23 mouse cellular contexts compared by ENCODE assay signal in genomic region chr17:49649394-49649793, GRCm38 (mm10). TPM values are rescaled to one million over a fixed set of nuclear protein-coding genes. Genes with fewer than 3 reads are reported as not detected.
"Had no signal": no experiment of that assay in that cellular context is flagged by ENCODE, and none has a peak within 500 bp of the region (broad histone marks: within the 10 kb centered on the region; RNA-seq: fewer than 3 reads in every experiment).

No protein-coding gene starts in this region.

- H3K4me1 ChIP-seq: liver, embryonic 13.5 days; megakaryocyte, embryonic 14.5 days; neural tube, embryonic 13.5 days had no signal

- H3K36me3 ChIP-seq: liver, embryonic 13.5 days; midbrain, embryonic 10.5 days; midbrain, embryonic 13.5 days; neural tube, embryonic 13.5 days had no signal

- ATAC-seq: hindbrain, postnatal 0 days; inflammation-experienced regulatory T-cells, adult 6 months; intestine, embryonic 16.5 days; midbrain, embryonic 13.5 days; midbrain, embryonic 16.5 days had no signal

- H3K27ac ChIP-seq: hindbrain, postnatal 0 days; liver, embryonic 13.5 days; midbrain, embryonic 10.5 days; midbrain, embryonic 13.5 days; neural tube, embryonic 13.5 days had no signal

- H3K4me3 ChIP-seq: liver, embryonic 13.5 days; megakaryocyte, embryonic 14.5 days; midbrain, embryonic 10.5 days; midbrain, embryonic 13.5 days; myocyte; neural tube, embryonic 13.5 days had no signal

- H3K9ac ChIP-seq: liver, embryonic 13.5 days; midbrain, embryonic 13.5 days; neural tube, embryonic 13.5 days had no signal

- H3K9me3 ChIP-seq: midbrain, embryonic 13.5 days; neural tube, embryonic 13.5 days had no signal

- DNase-seq: kidney, adult 18-20 months; kidney, adult 9 months; kidney, postnatal 14 days; kidney, postnatal 4 days; liver, embryonic 13.5 days; lung, postnatal 10 days; retina, postnatal 1 day; right cerebral cortex, postnatal 25 days; spleen, adult 18-20 months; thymus, adult 18-20 months; thymus, postnatal 36 days had no signal

- H3K27me3 ChIP-seq: liver, embryonic 13.5 days; megakaryocyte, embryonic 14.5 days; midbrain, embryonic 13.5 days; neural tube, embryonic 13.5 days had no signal

- H3K4me2 ChIP-seq: liver, embryonic 13.5 days; midbrain, embryonic 13.5 days; neural tube, embryonic 13.5 days had no signal

RNA-seq across cellular contexts. Expression of gene Kif6, which starts 34.5 kb away (rescaled TPM):
- total RNA-seq: liver, adult 2 months; monocyte, adult 5-6 weeks; neutrophil, adult 5-6 weeks had no signal
- polyA plus RNA-seq: inflammation-experienced regulatory T-cells, adult 6 months; liver, adult 2 months had no signal
